Mouse (Mus musculus): ENCODE results near the gene Dclk3.

DNA sequence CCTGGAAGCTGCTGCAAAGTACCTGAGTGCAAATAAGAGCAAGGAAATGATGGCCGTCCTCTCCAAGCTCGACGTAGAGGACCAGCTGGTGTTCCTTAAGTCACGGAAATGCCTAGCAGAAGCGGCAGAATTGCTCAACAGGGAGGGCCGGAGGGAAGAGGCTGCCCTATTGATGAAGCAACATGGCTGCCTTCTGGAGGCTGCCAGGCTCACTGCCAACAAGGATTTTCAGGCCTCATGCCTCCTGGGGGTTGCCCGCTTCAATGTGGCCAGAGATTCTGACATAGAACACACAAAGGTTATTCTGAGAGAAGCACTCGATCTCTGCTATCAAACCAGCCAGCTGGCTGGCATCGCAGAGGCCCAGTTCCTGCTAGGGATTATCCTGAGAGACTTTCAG lies 48.9 kb upstream of the Dclk3 start:
- TF ChIP-seq CTCF (IDR thresholded peaks at IDR 0.05; ENCODE audit: control insufficient read depth, insufficient read depth, insufficient replicate concordance, low read depth, low read length) (no peak), POLR2A (IDR thresholded peaks at IDR 0.05; ENCODE audit: control insufficient read depth, low read depth, low read length) (no peak)
